8 mouse cellular contexts compared by ENCODE assay signal in genomic region chr5:122280827-122281462, GRCm38 (mm10). TPM values are rescaled to one million over a fixed set of nuclear protein-coding genes. Genes with fewer than 3 reads are reported as not detected.
DNase-seq lines count a peak whose midpoint lies in the region; ATAC-seq and TF ChIP-seq lines count a peak whose summit lies in the region.

No protein-coding gene starts in this region.

- no peak for TF ChIP-seq POLR2A in liver, adult 2 months (IDR thresholded peaks at IDR 0.05; ENCODE audit: extremely low read depth, insufficient read depth, low read length)

- DNase-seq in liver, adult 2 months (ENCODE audit: extremely low read depth, low read depth, low spot score): no peak
- no peak for DNase-seq in liver
- DNase-seq in gonadal fat pad, adult 2 months (ENCODE audit: low read depth): peak; percentile 97
- peak; percentile 77 to 80 for DNase-seq in kidney, postnatal 36 days
- no peak for DNase-seq in ovary, postnatal 10 days (ENCODE audit: low spot score)
- DNase-seq in forebrain, embryonic 10.5 days (ENCODE audit: extremely low spot score, low spot score): no peak
- no peak for DNase-seq in thymus, postnatal 10 days (ENCODE audit: low spot score in 2 of 2)

- H3K36me3 ChIP-seq in liver, adult 2 months (ENCODE audit: control insufficient read depth, insufficient read depth, low read length): no peaks in the 10 kb centered on the region
- H3K36me3 ChIP-seq in forebrain, embryonic 10.5 days (replicated peaks): no peaks in the 10 kb centered on the region

- peaks cover 5% of the 10 kb centered on the region for H3K4me1 ChIP-seq in liver, adult 2 months (ENCODE audit: control insufficient read depth, insufficient read depth, low read length)
- H3K4me1 ChIP-seq in forebrain, embryonic 10.5 days: peaks cover 34% of the 10 kb centered on the region

- ATAC-seq in monocyte, adult 5-6 weeks (replicated peaks; ENCODE audit: insufficient number of reproducible peaks, low FRiP score, low TSS enrichment, poor library complexity, severe bottlenecking): peak; percentile 57

- no peak for TF ChIP-seq CTCF in liver, adult 2 months (IDR thresholded peaks at IDR 0.05; ENCODE audit: low read depth, low read length)

- H3K27ac ChIP-seq in liver, adult 2 months (replicated peaks; ENCODE audit: insufficient read depth, low read depth, low read length): peak overlapping the region; percentile 41; the same call in 1 of the 2 replicates
- H3K27ac ChIP-seq in forebrain, embryonic 10.5 days: no peak overlapping the region

- peaks cover 12% of the 10 kb centered on the region for H3K79me2 ChIP-seq in liver, adult 2 months (ENCODE audit: control insufficient read depth, insufficient read depth, low read length)

- no peaks in the 10 kb centered on the region for H3K27me3 ChIP-seq in liver, adult 2 months (ENCODE audit: control insufficient read depth, insufficient read depth, low read length)
- peaks cover 10% of the 10 kb centered on the region; the same call in 1 of the 2 replicates for H3K27me3 ChIP-seq in forebrain, embryonic 10.5 days (ENCODE audit: poor library complexity, severe bottlenecking)

- WGBS in liver, adult 2 months: 35% methylated on average over 19 of the region's 19 CpGs
- WGBS in forebrain, embryonic 10.5 days: 47% methylated on average over 19 of the region's 19 CpGs

- no peaks in the 10 kb centered on the region for H3K9me3 ChIP-seq in forebrain, embryonic 10.5 days

- H3K9ac ChIP-seq in liver, adult 2 months (ENCODE audit: low read depth, low read length): 0 out of 2 replicates have a peak overlapping the region, but pooled peaks have one; percentile 3

- H3K4me3 ChIP-seq in liver, adult 2 months (ENCODE audit: insufficient read depth, low read depth, low read length): no peak overlapping the region
- no peak overlapping the region for H3K4me3 ChIP-seq in forebrain, embryonic 10.5 days

RNA-seq across cellular contexts. Expression of gene Pptc7, which starts 3.2 kb away (rescaled TPM):
- total RNA-seq in liver, adult 2 months (2014; rRNA removed): 16.3 and 17.6 TPM in 2 replicates
- 8.7 and 9.5 TPM in 2 replicates for polyA plus RNA-seq in liver, adult 2 months (2012; rRNA removed)
- 20.0 and 20.4 TPM in 2 replicates for polyA plus RNA-seq in gonadal fat pad, adult 2 months (2012; rRNA removed)
- 33.3 to 37.2 TPM (median 36.9 TPM) in 3 replicates for total RNA-seq in monocyte, adult 5-6 weeks (2017)
- 8.3 and 9.0 TPM in 2 replicates for polyA plus RNA-seq in forebrain, embryonic 10.5 days (2016; fragmentation: Nextera tagmentation; extraction: Ambion mirVana)

RNA-seq across cellular contexts. Expression of gene Tctn1, which starts 16.7 kb away (rescaled TPM):
- 1.6 and 1.9 TPM in 2 replicates for total RNA-seq in liver, adult 2 months (2014; rRNA removed)
- polyA plus RNA-seq in liver, adult 2 months (2012; rRNA removed): 3.5 and 5.9 TPM in 2 replicates
- 44.4 and 46.7 TPM in 2 replicates for polyA plus RNA-seq in gonadal fat pad, adult 2 months (2012; rRNA removed)
- total RNA-seq in monocyte, adult 5-6 weeks (2017): 1.1 to 4.4 TPM (median 2.0 TPM) in 3 replicates
- polyA plus RNA-seq in forebrain, embryonic 10.5 days (2016; fragmentation: Nextera tagmentation; extraction: Ambion mirVana): 5.8 and 6.2 TPM in 2 replicates

Comparison
In these comparisons a context has a peak if more than half of its experiments do, and no peak if none do; other contexts are left out.
1. DNase-seq: peak in gonadal fat pad, adult 2 months (single experiment) and kidney, postnatal 36 days (2 of 2); none in liver, adult 2 months (single experiment), liver (single experiment), ovary, postnatal 10 days (single experiment), forebrain, embryonic 10.5 days (single experiment) and thymus, postnatal 10 days (0 of 2).